Mouse (Mus musculus) liver, embryonic 14.5 days (tissue): ENCODE measurements around the gene Npas3.

ENCODE experiments used
- CTCF ChIP-seq: IDR thresholded peaks from 2 replicates; pipeline ENCODE4 v1.5.1; 2016; ENCODE audit warnings: antibody characterized with exemption, low read depth, control low read depth
- EP300 ChIP-seq: IDR thresholded peaks from 2 replicates; pipeline ENCODE4 v1.6.1; 2016; ENCODE audit warnings: antibody characterized with exemption, low read depth

DNA sequence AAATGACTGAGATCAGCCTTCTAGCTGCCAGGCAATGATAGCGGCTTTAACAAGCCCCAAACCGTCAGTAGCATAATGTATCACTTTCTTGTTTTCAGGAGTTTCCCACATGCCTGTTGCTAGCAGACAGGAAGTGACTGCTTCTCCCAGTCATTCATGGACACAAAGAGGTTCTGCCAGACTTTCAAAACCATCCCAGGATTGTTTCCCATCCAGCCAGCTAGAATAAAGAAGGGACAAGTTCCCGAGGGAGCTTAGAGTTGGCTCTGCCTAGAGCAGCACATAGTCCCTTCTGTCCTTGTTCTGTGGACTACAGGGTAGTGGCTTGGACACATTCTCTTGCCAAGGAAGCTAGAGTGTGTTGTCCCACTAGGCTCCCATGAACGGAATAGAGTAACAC, 157.4 kb downstream of the Npas3 start:
- TF ChIP-seq CTCF (no peak), EP300 (no peak)
